Mouse (Mus musculus): Measurements from ENCODE around the gene Gm14214. TPM values are rescaled to one million over a fixed set of nuclear protein-coding genes. Genes with fewer than 3 reads are reported as not detected.

The Gm14214 gene
- total and polyA plus RNA-seq, 3 experiments = 0.17 TPM; not detected in 2

GRCm38 (mm10) chr2:154771604-154772003 is 1.8 kb upstream of the Gm14214 start:
- no peak for TF ChIP-seq ZNF384 (IDR thresholded peaks at IDR 0.05; ENCODE audit: low read depth, low read length)
- no peak for TF ChIP-seq ZKSCAN1 (IDR thresholded peaks at IDR 0.05; ENCODE audit: low read depth, low read length)
- no peak for TF ChIP-seq UBTF (IDR thresholded peaks at IDR 0.05; ENCODE audit: borderline replicate concordance, insufficient read depth, low read depth, low read length)
- TF ChIP-seq GABPA (IDR thresholded peaks at IDR 0.05; ENCODE audit: low read depth, low read length) = no peak
- no peak for TF ChIP-seq MYC (IDR thresholded peaks at IDR 0.05; ENCODE audit: low read depth, low read length)
- TF ChIP-seq CHD1 (IDR thresholded peaks at IDR 0.05; ENCODE audit: low read depth, low read length) = no peak
- TF ChIP-seq CHD2 (IDR thresholded peaks at IDR 0.05; ENCODE audit: low read length) = no peak
- no peak for TF ChIP-seq GATA1 (IDR thresholded peaks at IDR 0.05; ENCODE audit: low read depth, low read length)
- no peak for TF ChIP-seq BHLHE40 (IDR thresholded peaks at IDR 0.05; ENCODE audit: borderline replicate concordance, low read depth, low read length)
- no peak for TF ChIP-seq NELFE (IDR thresholded peaks at IDR 0.05; ENCODE audit: low read depth, low read length)
- H3K36me3 ChIP-seq (ENCODE audit: control insufficient read depth in 1 of 2, insufficient read depth in 2 of 2, low read length in 2 of 2) = no peaks in the 10 kb centered on the region
- no peak overlapping the region for H3K27ac ChIP-seq (ENCODE audit: control insufficient read depth, low read depth, low read length)
- H3K9ac ChIP-seq (ENCODE audit: control insufficient read depth, low read depth, low read length, poor library complexity, severe bottlenecking) = no peak overlapping the region
- H3K27me3 ChIP-seq (ENCODE audit: control insufficient read depth in 1 of 2, insufficient read depth in 2 of 2, low read length in 2 of 2) = peaks cover 0 to 2% of the 10 kb centered on the region in 2 experiments; a peak in 1 of 4 replicates
- DNase-seq (ENCODE audit: low read depth, low spot score) = no peak
- no peaks in the 10 kb centered on the region for H3K9me3 ChIP-seq (replicated peaks; ENCODE audit: insufficient read depth, low read length)
- H3K4me1 ChIP-seq (ENCODE audit: control insufficient read depth in 1 of 2, insufficient read depth in 2 of 2, low read length in 2 of 2) = peaks cover 0 to 6% of the 10 kb centered on the region in 2 experiments; a peak in 2 of 4 replicates
- H3K79me2 ChIP-seq (ENCODE audit: control insufficient read depth, insufficient read depth, low read length, poor library complexity) = no peaks in the 10 kb centered on the region
- no peak overlapping the region for H3K4me3 ChIP-seq (ENCODE audit: control insufficient read depth in 1 of 2, insufficient read depth in 1 of 2, low read depth in 2 of 2, low read length in 2 of 2)

GRCm38 (mm10) chr2:154767051-154767450 is 2.8 kb downstream of the Gm14214 start:
- H3K4me1 ChIP-seq (ENCODE audit: control insufficient read depth in 1 of 2, insufficient read depth in 2 of 2, low read length in 2 of 2) = peaks cover 0 to 19% of the 10 kb centered on the region in 2 experiments; a peak in 2 of 4 replicates
- no peak for TF ChIP-seq BHLHE40 (IDR thresholded peaks at IDR 0.05; ENCODE audit: borderline replicate concordance, low read depth, low read length)
- no peak for TF ChIP-seq EP300 (IDR thresholded peaks at IDR 0.05; ENCODE audit: low read depth in 1 of 2, low read length in 2 of 2)
- TF ChIP-seq TBP (IDR thresholded peaks at IDR 0.05; ENCODE audit: low read depth, low read length) = 0 out of 2 replicates have a peak, but pooled peaks have one; percentile 9
- peak; percentile 66 for DNase-seq (ENCODE audit: low read depth, low spot score)
- no peak overlapping the region for H3K9ac ChIP-seq (ENCODE audit: control insufficient read depth, low read depth, low read length, poor library complexity, severe bottlenecking)
- H3K9me3 ChIP-seq (replicated peaks; ENCODE audit: insufficient read depth, low read length) = no peaks in the 10 kb centered on the region
- H3K79me2 ChIP-seq (ENCODE audit: control insufficient read depth, insufficient read depth, low read length, poor library complexity) = no peaks in the 10 kb centered on the region
- no peak overlapping the region for H3K4me3 ChIP-seq (ENCODE audit: control insufficient read depth in 1 of 2, insufficient read depth in 1 of 2, low read depth in 2 of 2, low read length in 2 of 2)
- H3K27me3 ChIP-seq (ENCODE audit: control insufficient read depth in 1 of 2, insufficient read depth in 2 of 2, low read length in 2 of 2) = peaks cover 0 to 2% of the 10 kb centered on the region in 2 experiments; a peak in 1 of 4 replicates
- no peak overlapping the region for H3K27ac ChIP-seq (ENCODE audit: control insufficient read depth, low read depth, low read length)
- H3K36me3 ChIP-seq (ENCODE audit: control insufficient read depth in 1 of 2, insufficient read depth in 2 of 2, low read length in 2 of 2) = peaks cover 0 to 2% of the 10 kb centered on the region in 2 experiments; a peak in 2 of 4 replicates

- H3K4me3 ChIP-seq (ENCODE audit: control insufficient read depth in 1 of 2, insufficient read depth in 1 of 2, low read depth in 2 of 2, low read length in 2 of 2) = no peak overlapping the region
- H3K4me1 ChIP-seq (ENCODE audit: control insufficient read depth in 1 of 2, insufficient read depth in 2 of 2, low read length in 2 of 2) = peaks cover 0 to 19% of the 10 kb centered on the region in 2 experiments; a peak in 2 of 4 replicates
- no peak overlapping the region for H3K27ac ChIP-seq (ENCODE audit: control insufficient read depth, low read depth, low read length)
- no peaks in the 10 kb centered on the region for H3K79me2 ChIP-seq (ENCODE audit: control insufficient read depth, insufficient read depth, low read length, poor library complexity)
- no peak overlapping the region for H3K9ac ChIP-seq (ENCODE audit: control insufficient read depth, low read depth, low read length, poor library complexity, severe bottlenecking)
- H3K9me3 ChIP-seq (replicated peaks; ENCODE audit: insufficient read depth, low read length) = no peaks in the 10 kb centered on the region
- no peaks in the 10 kb centered on the region; a peak in 1 of 4 replicates for H3K27me3 ChIP-seq (ENCODE audit: control insufficient read depth in 1 of 2, insufficient read depth in 2 of 2, low read length in 2 of 2)
- TF ChIP-seq CHD1 (IDR thresholded peaks at IDR 0.05; ENCODE audit: low read depth, low read length) (no peak), SIN3A (IDR thresholded peaks at IDR 0.05; ENCODE audit: low read length) (0 out of 2 replicates have a peak, but pooled peaks have one; percentile 24)
- peak; percentile 73 for DNase-seq (ENCODE audit: low read depth, low spot score)
- peaks cover 0 to 2% of the 10 kb centered on the region in 2 experiments; a peak in 2 of 4 replicates for H3K36me3 ChIP-seq (ENCODE audit: control insufficient read depth in 1 of 2, insufficient read depth in 2 of 2, low read length in 2 of 2)
Measured at GRCm38 (mm10) chr2:154765554-154766008, 4.2 kb downstream of the Gm14214 start.
